Mouse (Mus musculus): ENCODE results near the gene Plcg1. TPM values are rescaled to one million over a fixed set of nuclear protein-coding genes. Genes with fewer than 3 reads are reported as not detected.

Gene Plcg1
- total RNA-seq, 2 experiments from 2014 or later: 39.4 to 56.8 TPM

DNA sequence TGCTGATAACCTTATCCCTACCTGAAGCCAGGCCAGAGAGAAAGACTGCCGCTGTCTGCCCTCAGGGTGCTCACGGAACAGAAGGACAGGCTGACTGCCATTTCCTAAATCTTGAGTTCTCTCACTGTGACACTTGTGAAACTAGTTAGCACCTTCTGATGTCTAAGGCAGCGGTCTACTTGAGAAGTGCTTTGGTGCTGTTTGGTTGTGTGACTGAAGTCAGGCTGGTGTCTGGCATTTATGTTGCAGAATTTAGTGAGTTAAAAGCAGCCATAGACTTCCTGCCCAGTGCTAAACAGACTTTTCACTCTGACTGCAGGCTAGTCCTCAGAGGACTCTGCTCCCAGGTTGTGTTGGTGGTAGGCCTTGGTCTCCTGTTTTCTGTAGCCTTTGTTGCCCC is 3.2 kb downstream of the Plcg1 start:
- DNase-seq (ENCODE audit: low spot score in 2 of 2): no peak

DNA sequence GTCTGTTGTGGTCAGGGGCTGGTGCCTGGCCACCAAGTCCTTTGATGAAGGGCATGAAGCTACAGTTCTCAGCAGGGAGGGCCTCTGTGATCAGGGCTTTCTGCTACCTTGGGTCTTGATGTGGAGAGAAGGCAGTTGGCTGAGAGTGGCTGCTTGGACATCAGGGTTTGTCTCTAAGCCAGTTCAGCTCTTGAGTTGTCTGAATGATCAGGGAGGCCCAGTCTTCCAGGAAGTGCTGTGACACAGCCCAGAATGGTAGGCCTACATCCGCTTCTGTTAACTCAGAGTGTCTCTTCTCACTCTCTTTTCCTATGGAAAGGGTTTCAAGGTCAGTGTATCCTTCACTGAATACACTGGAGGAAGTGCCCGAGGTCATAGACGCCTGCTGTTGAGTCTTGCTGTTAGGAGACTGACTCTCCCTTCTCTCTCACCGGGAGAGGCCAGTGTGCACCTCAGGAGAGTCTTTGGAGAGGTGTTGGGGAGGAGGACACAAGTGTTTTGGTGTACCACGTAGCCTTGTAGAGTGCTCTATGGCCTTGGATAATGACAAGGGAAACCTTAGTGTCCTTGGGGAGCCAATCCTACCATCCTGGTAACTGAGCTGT is 4.7 kb downstream of the Plcg1 start:
- DNase-seq (ENCODE audit: low spot score in 2 of 2): no peak

DNA sequence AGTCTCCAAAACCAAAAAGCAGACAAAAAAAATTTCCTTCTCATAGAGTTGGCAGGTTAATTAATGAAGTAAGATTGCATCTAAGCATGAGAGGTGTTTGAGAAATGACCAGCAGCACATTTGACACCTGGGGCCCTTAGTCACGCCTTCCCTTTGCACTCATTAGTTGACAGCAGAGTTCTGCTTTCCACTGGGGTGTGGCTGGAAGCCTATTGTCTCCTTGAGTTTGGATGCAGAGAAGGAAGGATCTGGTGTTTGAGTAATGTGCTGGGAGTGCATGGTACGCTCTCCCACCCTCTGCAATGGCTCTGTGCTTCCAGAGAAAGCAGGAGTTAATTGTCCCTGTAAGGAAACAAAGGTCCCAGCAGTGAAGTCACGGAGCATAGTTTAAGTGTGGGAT is 5.4 kb downstream of the Plcg1 start:
- DNase-seq (ENCODE audit: low spot score in 2 of 2): no peak

DNA sequence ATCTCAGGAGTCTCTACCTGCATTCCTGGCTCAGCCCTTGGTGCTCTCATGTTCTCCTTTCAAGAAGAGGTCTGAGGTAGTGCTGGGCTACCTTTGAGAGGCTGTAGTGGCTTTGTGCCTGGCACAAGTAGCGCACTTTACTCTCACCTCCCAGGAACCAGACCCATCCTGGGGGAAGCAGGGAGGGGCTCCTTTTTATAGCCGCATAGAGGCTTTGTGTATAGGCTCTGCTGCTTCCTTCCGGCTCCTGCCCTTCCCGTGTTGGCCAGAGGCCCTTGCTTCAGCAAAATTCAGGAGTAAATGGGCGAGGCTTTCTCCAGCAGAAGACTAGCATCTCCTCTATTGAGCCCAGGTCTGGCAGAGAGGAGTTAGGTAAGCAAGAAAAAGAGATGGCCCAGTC is 7.3 kb downstream of the Plcg1 start:
- DNase-seq (ENCODE audit: low spot score in 2 of 2): no peak

DNA sequence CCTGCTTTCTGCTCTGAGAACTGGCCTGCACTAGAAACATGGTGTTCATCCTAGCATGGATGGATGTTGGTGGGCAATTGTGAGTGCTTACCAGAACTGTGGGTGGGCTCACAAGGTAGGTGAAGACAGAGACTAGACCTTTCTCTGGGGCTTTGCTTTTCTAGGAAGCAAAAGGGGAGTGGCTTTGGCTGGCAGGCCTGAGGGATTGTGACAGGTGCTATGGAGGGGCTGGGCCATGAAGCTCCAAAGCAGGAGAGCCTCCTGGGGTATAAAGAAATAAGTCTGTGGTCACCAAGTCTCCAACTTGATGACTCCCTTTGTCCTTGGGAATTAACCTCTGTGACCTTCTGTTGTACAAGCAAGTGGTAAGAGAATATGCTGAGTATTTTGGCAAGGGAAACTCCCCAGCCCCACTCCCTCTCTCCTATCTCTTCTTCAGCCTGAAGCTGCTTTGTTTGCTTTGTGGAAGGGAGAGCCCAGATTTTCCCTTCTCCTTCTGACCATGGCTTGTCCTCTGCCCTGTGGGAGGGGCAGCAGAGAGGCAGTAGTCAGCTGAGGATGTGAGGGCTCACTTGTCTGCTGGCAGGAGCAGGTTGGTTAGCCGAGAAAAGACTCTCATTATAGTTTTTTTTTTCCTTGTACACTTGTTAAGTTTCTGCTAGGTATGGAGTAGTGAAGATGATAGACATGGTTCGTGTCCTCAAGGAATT is 8.7 kb downstream of the Plcg1 start:
- no peak for DNase-seq (ENCODE audit: low spot score in 2 of 2)

DNA sequence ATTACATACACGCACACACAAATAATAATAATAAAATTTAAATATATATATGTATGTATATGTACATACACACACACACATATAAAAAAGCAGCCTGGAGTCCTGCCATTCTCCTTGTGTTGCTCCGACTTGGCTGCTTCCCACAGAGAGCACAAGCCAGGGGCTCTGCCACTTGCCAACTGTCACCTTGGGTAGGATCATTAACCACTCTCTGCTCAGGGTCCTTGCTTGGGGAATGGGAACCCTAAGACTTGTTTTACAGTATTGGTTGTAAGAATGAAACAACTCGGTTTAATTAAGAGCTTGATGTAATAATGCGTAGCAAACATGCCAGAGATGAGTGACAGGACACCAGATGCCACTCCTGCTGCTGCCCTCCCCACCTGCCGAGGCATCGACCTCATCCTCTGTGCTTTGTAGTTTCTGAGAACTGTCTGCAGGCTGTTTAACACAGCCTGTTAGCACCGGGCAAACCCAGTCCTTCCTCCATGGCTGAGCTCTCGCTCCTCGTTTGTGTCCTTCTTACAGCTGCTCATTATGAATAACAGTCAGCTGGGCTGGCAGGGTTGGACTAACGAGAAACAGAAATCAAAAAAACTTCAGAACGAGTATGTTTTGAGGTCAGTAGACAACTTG is 9.5 kb downstream of the Plcg1 start:
- no peak for DNase-seq (ENCODE audit: low spot score in 2 of 2)

DNA sequence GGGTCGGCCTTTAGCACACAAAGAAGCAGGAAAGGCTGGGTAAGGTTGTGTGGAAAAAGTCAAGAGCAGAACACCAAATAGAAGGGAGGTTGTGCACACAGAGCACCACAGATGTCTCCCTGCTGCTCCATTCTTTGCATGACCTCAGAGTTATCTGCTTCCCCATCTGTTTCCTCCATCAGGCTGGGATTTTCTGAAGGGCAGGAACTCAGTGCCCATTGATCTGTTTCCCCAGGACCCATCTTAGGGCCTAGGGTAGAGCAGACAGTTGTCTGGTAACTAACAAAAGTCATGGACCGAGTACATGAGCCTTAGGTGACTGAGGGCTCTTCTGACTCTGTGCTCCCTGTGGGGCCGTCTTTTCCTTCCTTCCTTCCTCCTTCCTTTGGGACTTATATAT is 10.5 kb downstream of the Plcg1 start:
- DNase-seq (ENCODE audit: low spot score in 2 of 2): no peak

DNA sequence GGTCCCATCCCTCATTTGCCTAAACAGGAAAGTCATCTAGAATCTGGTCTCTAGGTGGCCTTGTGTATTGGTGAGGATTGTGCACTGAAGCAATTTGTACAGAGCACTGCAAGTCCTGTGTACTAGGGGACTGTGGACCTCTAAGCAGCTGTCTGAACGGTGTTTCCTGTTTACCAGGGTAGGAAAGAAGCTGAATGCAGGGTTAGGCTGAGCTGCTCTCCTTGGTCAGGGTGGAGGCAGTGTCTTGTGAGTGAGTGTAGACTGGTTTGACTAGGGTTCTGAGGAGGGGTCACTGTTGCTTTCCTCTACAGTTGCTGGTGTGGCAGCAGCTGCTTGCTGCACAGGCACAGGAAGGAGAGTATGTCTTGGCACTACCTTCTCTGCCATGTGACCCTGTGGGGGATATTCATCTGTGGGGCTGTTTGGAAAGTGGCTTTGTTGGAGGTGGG is 11.1 kb downstream of the Plcg1 start:
- no peak for DNase-seq (ENCODE audit: low spot score in 2 of 2)

DNA sequence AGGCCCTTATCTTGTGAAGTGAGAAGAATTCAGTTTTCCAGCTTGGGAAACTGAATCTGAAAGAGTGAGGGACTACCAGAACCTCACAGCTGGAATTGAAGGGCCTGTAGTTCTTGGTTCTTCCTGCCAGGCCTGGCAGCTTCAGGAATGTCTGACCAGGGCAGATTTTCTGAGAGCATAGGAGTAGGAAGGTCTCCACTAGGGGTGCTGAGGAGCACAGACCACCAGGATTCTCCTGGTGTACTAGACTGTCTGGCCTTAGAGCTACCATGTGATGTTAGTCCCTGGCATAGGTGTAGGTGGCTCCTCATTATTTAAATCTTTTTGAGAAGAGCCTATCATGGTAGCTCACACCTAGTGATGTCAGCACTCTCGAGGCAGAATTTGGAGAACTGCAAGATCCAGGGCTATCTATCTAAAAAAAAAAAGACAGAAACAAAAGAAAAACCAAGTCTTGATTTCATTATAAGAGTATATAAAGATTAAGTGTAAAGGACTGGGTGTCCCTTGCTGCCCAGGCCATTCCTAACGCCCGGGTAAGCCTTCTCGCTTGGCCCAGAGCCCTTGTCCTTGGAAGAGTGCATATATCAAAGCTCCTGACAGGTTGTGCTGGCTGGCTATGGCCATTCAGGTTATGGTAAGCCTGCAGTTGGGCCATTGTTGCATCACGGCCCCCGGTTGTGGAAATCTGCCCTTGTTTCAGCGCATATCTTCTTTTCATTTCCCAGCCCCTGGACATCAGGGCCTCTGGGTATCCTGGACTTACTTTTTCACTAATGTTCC is 13.1 kb downstream of the Plcg1 start:
- peak; percentile 62 to 68 for DNase-seq (ENCODE audit: low spot score in 2 of 2)

DNA sequence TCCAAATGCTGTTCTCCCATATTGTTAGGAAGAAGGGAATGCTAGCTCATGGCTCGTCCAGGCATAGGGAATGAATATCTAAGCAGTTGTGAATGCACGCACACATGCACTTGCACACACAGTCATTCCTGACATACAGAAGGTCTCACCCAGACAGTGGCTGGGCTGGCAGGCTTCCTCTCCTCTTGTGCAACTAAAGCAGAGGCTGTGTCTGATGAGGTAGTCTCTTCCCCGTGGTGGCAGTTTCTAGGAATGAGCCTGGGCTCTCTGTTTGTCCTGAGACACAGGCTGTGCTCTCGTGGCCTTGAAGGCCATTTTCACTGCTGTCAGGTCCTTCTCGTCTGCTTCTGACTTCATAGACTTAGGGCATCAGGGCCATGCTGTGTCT is 13.7 kb downstream of the Plcg1 start:
- no peak for DNase-seq (ENCODE audit: low spot score in 2 of 2)

DNA sequence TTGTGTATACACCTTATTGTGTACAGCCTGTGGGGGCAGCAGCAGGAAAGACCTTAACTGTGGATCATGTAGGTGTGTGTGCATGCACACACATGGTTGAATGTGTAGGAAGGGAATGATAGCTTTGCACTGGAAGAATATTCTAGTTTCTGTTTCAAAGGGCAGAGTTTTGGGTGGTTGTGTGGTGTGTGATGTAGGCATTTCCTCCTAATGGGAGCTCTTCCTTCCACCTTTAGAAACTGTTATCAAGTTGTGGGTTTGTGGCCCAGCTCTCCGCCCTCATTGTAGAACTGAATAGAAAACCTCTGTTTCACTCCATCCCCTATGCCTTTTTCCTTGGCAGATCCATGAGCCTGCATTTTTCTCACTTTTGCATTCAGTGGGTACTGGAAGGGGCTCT is 14.4 kb downstream of the Plcg1 start:
- DNase-seq (ENCODE audit: low spot score in 2 of 2): no peak

DNA sequence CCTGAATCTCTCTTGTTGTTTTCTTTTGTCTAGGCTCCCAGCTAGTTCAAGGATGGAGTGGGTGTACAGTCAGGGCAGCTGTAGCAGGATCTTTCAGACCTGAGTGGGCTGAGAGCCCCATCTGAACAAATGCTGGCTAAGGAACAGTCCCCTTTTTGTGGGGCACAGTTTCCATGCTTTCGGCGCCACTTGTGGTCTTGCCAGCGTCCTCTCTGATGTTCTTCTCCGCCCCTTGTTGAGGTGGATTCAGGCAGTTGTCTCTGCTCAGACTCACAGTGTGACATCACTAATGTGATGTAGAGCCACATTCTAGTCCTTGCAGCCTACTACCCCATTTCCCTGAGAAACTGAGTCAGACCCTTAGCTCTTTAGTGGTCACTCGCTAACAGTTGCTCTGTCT is 15.5 kb downstream of the Plcg1 start:
- DNase-seq (ENCODE audit: low spot score in 2 of 2): no peak

DNA sequence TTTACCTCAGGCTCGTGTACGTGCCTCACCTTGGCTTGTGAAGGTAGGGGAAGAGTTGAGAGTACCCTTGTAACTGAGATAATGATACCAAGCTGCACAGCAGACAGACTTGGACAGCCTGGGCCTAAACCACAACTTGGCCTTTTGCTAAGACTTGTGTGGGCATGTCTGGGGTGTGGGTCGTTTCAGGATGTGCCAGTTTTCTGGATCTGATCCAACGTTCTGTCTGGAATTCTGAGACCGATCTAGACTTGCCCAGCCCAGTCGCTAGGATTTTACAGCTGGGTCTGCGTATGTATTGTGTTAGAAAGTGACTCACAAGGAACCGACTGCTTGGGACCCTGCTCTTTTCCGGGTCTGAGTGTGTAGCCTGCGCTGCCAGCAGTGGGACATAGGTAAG is 16.0 kb downstream of the Plcg1 start:
- DNase-seq (ENCODE audit: low spot score in 2 of 2): no peak

DNA sequence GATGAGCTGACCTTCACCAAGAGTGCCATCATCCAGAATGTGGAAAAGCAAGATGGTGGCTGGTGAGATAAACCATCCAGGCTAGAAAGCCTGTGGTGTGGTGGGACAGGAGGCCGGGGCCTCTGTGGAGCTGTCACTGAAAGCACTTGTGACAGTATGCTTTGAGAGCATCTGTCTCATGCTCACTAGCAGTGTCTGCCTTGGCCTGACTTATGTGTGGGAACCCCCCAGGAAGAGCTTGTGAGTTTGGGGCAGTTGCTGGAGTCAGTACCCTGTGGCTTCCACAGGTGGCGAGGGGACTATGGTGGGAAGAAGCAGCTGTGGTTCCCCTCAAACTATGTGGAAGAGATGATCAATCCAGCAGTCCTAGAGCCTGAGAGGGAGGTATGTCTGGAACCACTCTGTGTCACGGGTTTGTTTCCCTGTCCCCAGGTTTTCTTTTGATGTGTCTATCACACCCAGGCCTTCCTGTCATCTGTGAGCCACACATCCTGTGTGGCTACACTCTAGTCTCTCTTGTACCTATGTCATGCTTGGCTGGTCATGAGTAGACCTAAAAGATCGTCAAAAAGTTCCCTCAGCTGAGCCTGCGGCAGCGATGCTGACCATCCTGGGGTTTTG is 25.6 kb downstream of the Plcg1 start:
- no peak for DNase-seq (ENCODE audit: low spot score in 2 of 2)

DNA sequence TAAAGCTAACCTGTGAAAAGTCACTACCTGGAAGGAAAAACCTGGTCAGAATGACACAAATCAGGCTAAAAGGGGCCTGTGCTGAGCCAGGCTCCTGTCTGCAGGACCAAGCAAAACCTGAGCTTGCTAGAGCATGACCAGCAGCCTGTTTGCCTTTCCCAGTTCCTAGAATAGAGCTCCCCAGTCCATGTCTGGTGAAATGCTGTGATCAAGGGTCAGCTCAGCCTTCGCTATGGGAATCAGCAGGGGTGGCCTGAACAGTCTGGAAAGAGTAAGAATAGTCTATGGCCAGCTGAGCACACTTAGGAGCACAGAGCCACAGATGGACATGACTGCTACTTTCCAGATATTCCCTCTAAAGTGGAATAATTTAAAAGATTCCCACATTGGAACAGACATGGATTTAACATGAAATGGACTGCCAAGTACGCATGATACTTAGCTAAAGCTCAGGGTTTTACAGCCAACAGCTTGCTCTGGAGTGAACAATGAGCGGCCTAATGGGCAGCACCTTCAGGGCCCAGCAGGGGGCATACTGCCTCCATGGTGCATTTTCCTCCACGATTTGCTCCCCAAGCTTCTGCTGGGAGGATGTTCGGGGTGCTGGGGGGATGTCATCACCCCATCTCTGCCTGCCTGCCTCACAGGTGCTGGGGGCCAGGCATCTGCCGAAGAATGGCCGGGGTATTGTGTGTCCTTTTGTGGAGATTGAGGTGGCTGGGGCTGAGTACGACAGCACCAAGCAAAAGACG is 29.5 kb downstream of the Plcg1 start:
- DNase-seq (ENCODE audit: low spot score in 2 of 2): peak; percentile 54 to 55

DNA sequence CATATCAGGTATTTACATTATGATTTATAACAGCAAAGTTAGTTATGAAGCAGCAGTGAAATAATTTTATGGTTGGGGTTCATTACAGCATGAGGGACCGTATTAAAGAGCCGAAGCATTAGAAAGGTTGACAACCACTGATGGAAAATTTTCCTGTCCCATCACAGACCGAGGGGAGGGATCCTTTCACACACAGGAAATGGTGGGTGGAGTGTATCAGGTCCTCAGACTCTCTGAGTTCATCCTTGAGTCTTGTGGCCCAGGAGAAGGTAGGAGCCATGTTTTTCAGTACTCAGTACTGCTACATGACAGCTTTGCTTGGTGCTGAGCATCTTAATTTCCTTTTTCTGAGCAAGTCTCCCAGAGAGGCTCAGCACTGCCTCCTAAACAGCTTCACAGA is 32.7 kb downstream of the Plcg1 start:
- DNase-seq (ENCODE audit: low spot score in 2 of 2): no peak

DNA sequence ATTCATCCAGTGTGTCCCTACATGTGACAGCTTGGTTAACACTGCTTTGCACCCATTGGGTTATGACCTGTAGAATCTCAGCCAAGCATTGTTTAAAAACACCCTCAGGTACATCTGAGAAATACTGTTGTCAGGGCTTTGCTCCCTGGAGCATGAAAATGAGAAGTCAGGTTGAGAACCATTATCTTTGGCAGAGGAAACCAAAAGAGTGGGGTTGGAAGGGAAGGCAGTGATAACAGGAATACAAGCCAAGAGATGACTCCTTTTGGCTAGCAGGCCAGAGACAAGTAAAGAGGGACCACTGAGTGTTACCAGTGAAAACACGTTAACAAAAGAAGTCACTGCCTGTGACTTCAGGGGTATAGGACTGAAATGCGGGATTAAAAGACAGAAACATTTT is 33.3 kb downstream of the Plcg1 start:
- no peak for DNase-seq (ENCODE audit: low spot score in 2 of 2)

DNA sequence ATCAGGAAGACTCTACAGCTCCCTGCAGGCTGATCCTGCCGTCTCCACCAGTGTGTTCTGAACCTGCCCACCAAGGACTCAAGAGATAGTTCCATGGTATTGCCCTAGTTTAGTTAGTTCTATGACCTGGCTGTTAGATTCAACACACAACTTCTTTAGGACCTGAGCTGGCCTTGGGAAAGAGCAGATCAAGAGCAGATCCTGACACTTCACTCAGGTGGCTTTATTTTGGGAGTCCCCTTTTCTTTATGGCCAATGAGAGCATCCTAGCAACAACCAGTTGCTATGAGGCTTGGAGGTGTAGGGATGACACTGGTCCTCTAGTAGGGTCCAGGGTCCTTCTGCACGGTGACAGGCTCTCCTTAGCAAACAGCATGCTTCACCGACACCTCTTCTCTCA is 34.0 kb downstream of the Plcg1 start:
- no peak for DNase-seq (ENCODE audit: low spot score in 2 of 2)

DNA sequence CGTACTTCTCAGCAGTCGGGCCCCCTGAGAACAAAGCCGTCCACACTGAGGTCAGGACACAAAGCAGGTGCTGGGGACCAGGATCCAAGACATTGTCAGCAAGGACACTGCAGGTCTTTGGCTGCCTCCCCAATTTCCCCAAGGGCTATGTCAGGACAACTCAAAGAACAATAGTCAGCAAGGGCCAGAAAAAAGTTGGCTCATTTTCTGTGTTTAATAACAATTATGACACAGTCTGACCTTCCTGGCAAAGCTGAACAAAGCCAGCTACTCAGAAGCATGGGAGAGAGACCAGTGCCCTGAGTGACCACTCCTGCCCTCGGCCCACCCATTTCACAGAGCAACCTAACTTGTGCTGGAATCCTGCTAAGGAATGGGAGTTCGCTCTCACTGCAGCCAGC is 35.3 kb downstream of the Plcg1 start:
- no peak for DNase-seq (ENCODE audit: low spot score in 2 of 2)

DNA sequence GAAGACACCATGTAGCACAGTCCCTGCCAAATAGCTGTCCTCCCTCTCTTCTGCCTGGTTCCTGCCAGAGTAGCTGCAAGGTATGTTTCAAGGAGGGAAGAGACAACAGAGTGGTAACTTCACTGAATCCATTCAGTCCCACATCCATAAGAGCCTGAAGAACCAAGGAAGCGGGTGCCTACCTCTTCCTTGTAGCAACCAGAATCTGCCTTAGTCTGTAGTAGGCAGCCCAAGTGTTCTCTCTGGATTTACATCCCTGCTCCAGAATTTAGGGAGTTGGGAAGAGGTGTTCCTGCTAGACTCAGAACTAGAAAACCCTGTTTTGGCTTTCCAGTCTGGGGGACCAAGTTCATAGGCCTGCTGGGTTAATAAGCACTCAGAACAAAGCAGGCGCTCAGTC is 36.1 kb downstream of the Plcg1 start:
- DNase-seq (ENCODE audit: low spot score in 2 of 2): no peak

Measured in adrenal gland, adult 18-20 months (tissue).